Mouse (Mus musculus) yolk sac, embryonic 10.5 days (tissue): ENCODE results near the gene Gm2075.
"Not testable (repeated sequence)": the region's sequence is repeated elsewhere in the genome, so short reads cannot be mapped to it uniquely, and the experiment has no call there.

Experiments
- DNase-seq: peaks from one replicate; pipeline ENCODE4 v3.0.0-alpha.2; 2017; ENCODE audit warnings: low spot score

The Gm2075 gene

DNA sequence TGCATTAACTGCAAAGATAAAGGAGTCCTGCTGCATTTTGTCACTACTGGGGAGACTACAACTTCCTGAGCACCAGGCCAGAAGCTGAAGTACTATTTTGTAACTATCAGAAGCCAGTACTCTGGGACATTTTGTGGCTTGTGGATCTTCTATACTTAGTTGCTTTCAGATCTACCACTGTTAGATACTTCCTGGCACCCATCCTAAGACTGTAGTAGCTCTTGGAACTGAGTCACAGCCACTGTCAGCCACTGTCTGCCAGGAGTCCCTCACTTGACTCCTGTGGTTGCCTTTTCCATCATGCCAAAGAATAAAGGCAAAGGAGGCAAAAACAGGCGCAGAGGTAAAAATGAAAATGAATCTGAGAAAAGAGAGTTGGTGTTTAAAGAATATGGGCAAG, at the start of gene Gm2075:
TSS of gene Gm2075 (plus strand) at position 301 of the 400 bp plus-strand sequence.
- DNase-seq = not testable (repeated sequence)

DNA sequence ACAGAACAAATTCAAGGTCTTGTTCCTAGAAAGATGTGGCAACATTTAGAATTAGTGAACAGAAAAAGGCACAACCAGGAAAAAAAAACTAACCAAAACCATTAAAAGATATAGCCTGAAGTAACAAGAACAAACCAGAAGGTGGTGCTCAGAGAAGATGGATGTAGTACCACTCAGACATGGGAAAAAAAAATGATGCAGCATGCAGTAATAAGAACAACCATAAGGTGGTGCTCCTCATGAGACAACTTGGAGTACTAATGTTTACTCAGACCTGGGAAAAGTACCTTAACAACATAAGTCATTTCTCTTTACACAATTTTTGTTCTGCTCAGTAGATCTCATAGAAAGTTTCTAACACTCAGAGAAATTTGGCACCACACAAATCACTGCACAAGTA, 27.6 kb upstream of the Gm2075 start:
- DNase-seq = not testable (repeated sequence)

DNA sequence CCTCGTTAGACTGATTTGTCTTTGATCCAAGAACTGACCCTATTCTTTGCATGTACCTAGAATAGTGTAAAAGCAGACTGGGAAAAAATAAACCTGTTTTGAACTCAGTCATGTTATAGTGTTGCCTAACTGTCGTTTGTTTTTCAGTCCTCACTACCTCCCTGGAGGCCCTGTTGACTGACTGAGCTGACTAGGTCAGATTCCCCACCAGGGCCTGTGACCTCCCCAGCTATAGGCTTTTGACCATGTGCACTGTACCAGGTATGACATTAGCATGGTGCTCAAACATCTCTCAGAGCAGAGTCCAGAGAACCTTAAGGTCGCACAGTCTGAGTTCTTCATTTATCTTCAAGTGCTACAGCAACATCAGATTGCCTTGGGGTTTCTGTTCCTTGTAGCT, 7.5 kb upstream of the Gm2075 start:
- not testable (repeated sequence) for DNase-seq

DNA sequence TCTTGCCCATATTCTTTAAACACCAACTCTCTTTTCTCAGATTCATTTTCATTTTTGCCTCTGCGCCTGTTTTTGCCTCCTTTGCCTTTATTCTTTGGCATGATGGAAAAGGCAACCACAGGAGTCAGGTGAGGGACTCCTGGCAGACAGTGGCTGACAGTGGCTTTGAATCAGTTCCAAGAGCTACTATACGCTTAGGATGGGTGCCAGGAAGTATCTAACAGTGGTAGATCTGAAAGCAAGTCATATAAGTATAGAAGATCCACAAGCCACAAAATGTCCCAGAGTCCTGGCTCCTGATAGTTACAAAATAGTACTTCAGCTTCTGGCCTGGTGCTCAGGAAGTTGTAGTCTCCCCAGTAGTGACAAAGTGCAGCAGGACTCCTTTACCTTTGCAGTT, 7.0 kb downstream of the Gm2075 start, which contains the start of gene Gm6803:
TSS of gene Gm6803 (minus strand) at position 101 of the 400 bp plus-strand sequence.
- not testable (repeated sequence) for DNase-seq

DNA sequence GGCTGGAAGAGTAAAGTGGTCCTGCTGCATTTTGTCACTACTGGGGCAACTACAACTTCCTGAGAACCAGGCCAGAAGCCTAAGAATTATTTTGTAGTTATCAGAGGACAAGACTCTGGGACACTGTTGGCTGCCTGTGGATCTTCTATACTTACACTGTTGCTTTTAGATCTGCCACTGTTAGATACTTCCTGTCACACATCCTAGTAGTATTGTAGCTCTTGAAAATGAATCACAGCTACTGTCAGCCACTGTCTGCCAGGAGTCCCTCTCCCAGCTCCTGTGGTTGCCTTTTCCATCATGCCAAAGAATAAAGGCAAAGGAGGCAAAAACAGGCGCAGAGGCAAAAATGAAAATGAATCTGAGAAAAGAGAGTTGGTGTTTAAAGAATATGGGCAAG, 15.1 kb downstream of the Gm2075 start, which contains the start of gene Gm2056:
TSS of gene Gm2056 (plus strand) at position 301 of the 400 bp plus-strand sequence.
- DNase-seq = not testable (repeated sequence)

DNA sequence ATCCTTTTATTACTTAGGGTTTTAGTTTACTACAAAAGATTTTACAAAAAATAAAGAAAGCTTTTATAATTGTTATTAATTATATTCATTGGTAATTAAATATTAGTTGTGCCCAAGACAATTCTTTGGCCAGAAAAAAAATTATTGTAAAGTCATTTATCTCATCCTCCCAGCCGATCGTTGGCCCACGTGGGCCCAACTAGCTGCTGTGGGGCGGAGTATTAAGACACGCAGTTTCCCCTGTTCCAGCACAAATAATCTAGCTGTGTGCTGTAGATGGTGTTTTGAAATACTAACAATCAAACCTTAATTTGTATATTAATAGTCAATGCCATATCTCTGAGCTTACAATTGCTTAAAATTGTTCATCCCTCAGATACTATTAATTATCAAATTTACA, 20.6 kb downstream of the Gm2075 start:
- not testable (repeated sequence) for DNase-seq

DNA sequence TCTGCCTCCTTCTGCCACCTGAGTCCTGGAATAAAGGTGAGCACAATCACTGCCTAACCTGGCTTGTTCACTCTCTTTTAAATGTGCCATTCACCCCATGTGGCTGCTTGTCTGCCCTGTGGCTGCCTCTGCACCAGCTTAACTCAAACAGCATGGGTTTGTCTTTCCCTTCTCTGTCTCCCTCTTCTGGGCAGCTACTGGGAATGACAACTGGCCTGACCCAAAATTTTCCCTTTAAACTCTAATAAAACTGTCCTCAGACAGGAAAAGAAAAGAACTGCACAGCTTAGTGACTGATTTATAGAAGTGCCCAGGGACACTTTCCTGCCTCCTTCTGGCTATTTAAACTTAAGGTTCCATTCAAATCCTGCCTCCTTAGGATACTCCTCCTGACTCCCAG, 27.4 kb downstream of the Gm2075 start:
- not testable (repeated sequence) for DNase-seq

DNA sequence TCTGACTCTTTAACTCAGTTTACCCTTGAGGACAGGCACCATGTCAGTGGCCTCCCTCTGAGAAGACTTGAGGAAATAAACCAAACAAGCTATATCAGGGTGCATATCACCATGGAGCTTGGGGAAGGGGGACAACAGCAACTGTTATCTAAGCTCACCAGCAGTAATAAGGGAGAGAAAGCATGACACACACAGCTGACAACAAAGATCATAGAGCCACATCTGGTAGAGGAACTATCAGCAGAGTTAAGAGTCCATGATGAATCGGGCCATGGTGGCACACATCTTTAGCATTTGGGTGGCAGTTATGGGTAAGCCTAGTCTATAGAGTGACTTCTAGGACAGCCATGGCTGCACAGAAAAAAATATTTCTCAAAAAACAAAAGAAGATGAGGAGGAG, 28.1 kb downstream of the Gm2075 start:
- DNase-seq = not testable (repeated sequence)

DNA sequence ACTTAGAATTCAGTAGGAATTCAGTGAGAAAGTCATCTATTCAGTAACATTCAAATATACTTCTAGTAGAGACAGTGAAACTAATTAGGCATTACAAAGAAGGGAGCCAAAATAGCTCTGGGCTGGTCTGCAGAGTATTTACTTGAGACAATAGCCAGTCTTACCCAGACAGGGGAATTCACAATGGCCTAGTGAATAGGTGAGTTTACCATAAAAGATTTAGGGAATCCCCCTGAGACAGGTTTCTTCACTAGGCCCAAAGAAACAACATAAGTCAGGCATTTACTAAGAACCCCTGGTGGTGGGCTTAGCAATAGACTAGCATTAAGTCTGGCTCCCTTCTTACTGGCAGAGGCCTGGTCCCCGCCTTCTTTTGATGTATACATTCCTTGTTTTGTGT, 33.6 kb downstream of the Gm2075 start:
- DNase-seq = not testable (repeated sequence)
